Mouse (Mus musculus) erythroblast, embryonic 14.5 days (primary cell): ENCODE results near the gene Esd.

Experiments
- GATA1 ChIP-seq: IDR thresholded peaks from 2 replicates; pipeline ENCODE4 v1.6.1; 2012; ENCODE audit warnings: low read length, inconsistent platforms, mixed read lengths
- TAL1 ChIP-seq: IDR thresholded peaks from 3 replicates; pipeline ENCODE4 v1.6.1; 2012; ENCODE audit warnings: low read length, inconsistent platforms, mixed read lengths

DNA sequence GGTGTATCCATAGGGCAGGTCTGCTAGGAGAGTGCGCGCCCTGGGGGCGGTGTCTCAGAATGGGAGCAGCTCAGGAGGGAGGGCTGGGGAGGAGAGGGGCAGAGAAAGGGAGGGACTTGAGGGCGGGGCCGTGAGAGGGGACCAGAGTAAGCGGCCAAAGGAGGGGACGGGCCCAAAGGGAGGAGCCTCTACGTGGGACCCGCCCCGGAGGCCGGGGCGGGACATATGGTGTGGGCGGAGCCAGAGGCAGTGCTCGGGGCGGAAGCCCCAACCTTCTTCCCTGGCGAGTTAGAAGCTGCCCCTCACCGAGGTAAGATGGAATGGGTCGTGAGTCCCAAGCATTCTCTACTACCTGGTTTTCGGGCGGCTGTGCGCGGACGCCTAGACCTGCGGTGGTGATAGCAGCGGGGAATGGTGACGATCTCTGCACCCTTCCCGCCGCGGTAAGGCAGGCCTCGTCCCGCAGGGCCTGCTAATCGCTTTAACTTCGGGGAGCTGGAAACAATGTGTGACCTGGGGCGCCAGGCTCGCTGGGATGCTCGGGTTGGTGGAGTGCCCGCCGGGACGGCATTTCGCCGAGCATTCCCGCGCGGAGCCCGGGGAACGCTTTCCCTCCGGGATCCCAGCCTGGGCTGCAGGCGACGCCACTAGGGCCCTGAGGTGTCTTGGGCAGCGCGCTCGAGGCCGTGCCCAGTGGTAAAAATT, at the start of gene Esd:
- TF ChIP-seq GATA1 (no peak), TAL1 (no peak)
